In genomic region chr6:120294785-120295133, GRCm38 (mm10) we compare ENCODE assay signal across 10 mouse cellular contexts. TPM values are rescaled to one million over a fixed set of nuclear protein-coding genes. Genes with fewer than 3 reads are reported as not detected.
DNase-seq lines count a peak whose midpoint lies in the region; ATAC-seq and TF ChIP-seq lines count a peak whose summit lies in the region.
"Had no signal": no experiment of that assay in that cellular context is flagged by ENCODE, and none has a peak within 500 bp of the region (broad histone marks: within the 10 kb centered on the region; RNA-seq: fewer than 3 reads in every experiment).

No protein-coding gene starts in this region.

- peak; percentile 90 for DNase-seq in heart, adult 11 months
- no peak for DNase-seq in heart, adult 9 months (ENCODE audit: low spot score in 2 of 2)
- DNase-seq in ES-E14 (ENCODE audit: low read depth, low spot score) = peak; percentile 90
- peak; percentile 76 to 77 for DNase-seq in lung, adult 18-20 months

- WGBS in forebrain, embryonic 12.5 days = 2% methylated on average over 16 of the region's 16 CpGs
- under 1% methylated on average over 12 of the region's 16 CpGs for WGBS in kidney, embryonic 14.5 days
- 2% methylated on average over 16 of the region's 16 CpGs for WGBS in small intestine, adult 2 months

- peak overlapping the region; percentile 91 to 94 for H3K4me3 ChIP-seq in ES-E14 (ENCODE audit: insufficient read depth in 1 of 2, low read depth in 1 of 2, low read length in 2 of 2, poor library complexity in 1 of 2, severe bottlenecking in 1 of 2)
- H3K4me3 ChIP-seq in forebrain, embryonic 12.5 days (replicated peaks) = peak overlapping the region; percentile 69
- H3K4me3 ChIP-seq in kidney, embryonic 14.5 days (ENCODE audit: low read length) = peak overlapping the region; percentile 70
- peak overlapping the region; percentile 80 for H3K4me3 ChIP-seq in small intestine, adult 2 months (ENCODE audit: low read depth, low read length)

- H3K4me1 ChIP-seq in ES-E14 (ENCODE audit: control insufficient read depth in 2 of 2, insufficient read depth in 2 of 2, low read length in 2 of 2, poor library complexity in 1 of 2) = peaks cover 8 to 11% of the 10 kb centered on the region in 2 experiments
- peaks cover 12% of the 10 kb centered on the region for H3K4me1 ChIP-seq in forebrain, embryonic 12.5 days
- no peaks in the 10 kb centered on the region for H3K4me1 ChIP-seq in kidney, embryonic 14.5 days (ENCODE audit: control insufficient read depth, insufficient read depth, low read length)
- H3K4me1 ChIP-seq in small intestine, adult 2 months (ENCODE audit: control insufficient read depth, insufficient read depth, insufficient read length, low read length) = peaks cover 5% of the 10 kb centered on the region; the same call in 1 of the 2 replicates

- H3K4me2 ChIP-seq in forebrain, embryonic 12.5 days = peak overlapping the region; percentile 99
- H3K4me2 ChIP-seq in kidney, embryonic 14.5 days (replicated peaks; ENCODE audit: low read depth, low read length) = peak overlapping the region; percentile 98

- no peaks in the 10 kb centered on the region for H3K9me3 ChIP-seq in ES-E14 (ENCODE audit: control insufficient read depth, insufficient read depth, low read depth, low read length)
- H3K9me3 ChIP-seq in forebrain, embryonic 12.5 days = no peaks in the 10 kb centered on the region
- H3K9me3 ChIP-seq in kidney, embryonic 14.5 days (ENCODE audit: control insufficient read depth, low read length) = no peaks in the 10 kb centered on the region

- peak; percentile 86; the same call in 1 of the 2 replicates for TF ChIP-seq POLR2A in small intestine, adult 2 months (IDR thresholded peaks at IDR 0.05; ENCODE audit: low read depth, low read length)

- H3K27ac ChIP-seq in ES-E14 (ENCODE audit: insufficient read depth, low read depth, low read length, poor library complexity, severe bottlenecking) = peak overlapping the region; percentile 81
- no peak overlapping the region for H3K27ac ChIP-seq in forebrain, embryonic 12.5 days
- H3K27ac ChIP-seq in kidney, embryonic 14.5 days (ENCODE audit: low read depth, low read length) = peak overlapping the region; percentile 55
- H3K27ac ChIP-seq in small intestine, adult 2 months (ENCODE audit: insufficient read depth, low read depth, low read length) = no peak overlapping the region

- peak overlapping the region; percentile 98 for H3K9ac ChIP-seq in ES-E14 (ENCODE audit: insufficient read depth, low read depth, low read length, poor library complexity, severe bottlenecking)
- peak overlapping the region; percentile 55 for H3K9ac ChIP-seq in forebrain, embryonic 12.5 days
- H3K9ac ChIP-seq in kidney, embryonic 14.5 days (ENCODE audit: low read depth, low read length) = peak overlapping the region; percentile 72

- no peak for TF ChIP-seq CTCF in small intestine, adult 2 months (IDR thresholded peaks at IDR 0.05; ENCODE audit: extremely low read depth, insufficient read length, insufficient replicate concordance, low read depth, low read length)

- H3K27me3 ChIP-seq in forebrain, embryonic 12.5 days = peaks cover 50% of the 10 kb centered on the region
- peaks cover 7% of the 10 kb centered on the region for H3K27me3 ChIP-seq in kidney, embryonic 14.5 days (ENCODE audit: control insufficient read depth, insufficient read depth, low read length)
- no peaks in the 10 kb centered on the region; the same call in 1 of the 2 replicates for H3K27me3 ChIP-seq in small intestine, adult 2 months (ENCODE audit: control insufficient read depth, insufficient read depth, low read length)

- peak; percentile 53 for ATAC-seq in forebrain, embryonic 12.5 days (ENCODE audit: low FRiP score)
- peak; percentile 87 for ATAC-seq in kidney, embryonic 14.5 days (ENCODE audit: low FRiP score, low TSS enrichment)
- no peak for ATAC-seq in erythroid progenitor cell, adult 5-6 weeks (replicated peaks; ENCODE audit: low FRiP score, poor library complexity, severe bottlenecking)
- ATAC-seq: Patski had no signal

- in situ Hi-C loops in ES-E14 (cut with MboI; ENCODE audit: low sequenced_read_pairs in 2 of 2, unreplicated experiment in 2 of 2) = loop anchor here in 1 of 2 experiments (5.0 kb wide), 1 partner anchor 72 kb away; no protein-coding TSS in a partner anchor

- H3K36me3 ChIP-seq in ES-E14 (ENCODE audit: control insufficient read depth, insufficient read depth, low read length, poor library complexity, severe bottlenecking) = no peaks in the 10 kb centered on the region; the same call in 1 of the 2 replicates
- H3K36me3 ChIP-seq in forebrain, embryonic 12.5 days (replicated peaks) = no peaks in the 10 kb centered on the region
- no peaks in the 10 kb centered on the region for H3K36me3 ChIP-seq in kidney, embryonic 14.5 days (ENCODE audit: control insufficient read depth, insufficient read depth, low read length)
- H3K36me3 ChIP-seq in small intestine, adult 2 months (ENCODE audit: control insufficient read depth, insufficient read depth, low read length) = no peaks in the 10 kb centered on the region

TF ChIP-seq in ES-E14, 5 proteins besides CTCF, POLR2A, EP300 and RAD21:
- no peak for TF ChIP-seq MAFK (IDR thresholded peaks at IDR 0.05; ENCODE audit: insufficient read depth, low read depth, low read length)
TF ChIP-seq in ES-E14: peak in this region for 0.

RNA-seq across cellular contexts. Expression of gene B4galnt3, which starts 0.4 kb away (rescaled TPM):
- total RNA-seq in ES-E14 (2012; rRNA removed) = 34.1 and 64.9 TPM in 2 replicates
- polyA plus RNA-seq in forebrain, embryonic 12.5 days (2016; fragmentation: Nextera tagmentation; extraction: Ambion mirVana) = 0.22 and 0.41 TPM in 2 replicates
- polyA plus RNA-seq in kidney, embryonic 14.5 days (2014; fragmentation: Nextera tagmentation; extraction: Ambion mirVana) = 0.45 and 1.1 TPM in 2 replicates
- polyA plus RNA-seq in small intestine, adult 2 months (2012; rRNA removed) = 12.2 and 15.8 TPM in 2 replicates
- total RNA-seq in erythroid progenitor cell, adult 5-6 weeks (2015; ENCODE audit: low replicate concordance) = 0.42 TPM in 1 of 2 replicates, not detected in the other
- total RNA-seq in erythroid progenitor cell, adult 5-6 weeks (2017; ENCODE audit: low replicate concordance) = 1.0 and 1.9 TPM in 2 replicates

RNA-seq across cellular contexts. Expression of gene D330020A13Rik, which starts 0.6 kb away (rescaled TPM):
- 4.4 and 9.8 TPM in 2 replicates for total RNA-seq in ES-E14 (2012; rRNA removed)
- polyA plus RNA-seq in forebrain, embryonic 12.5 days (2016; fragmentation: Nextera tagmentation; extraction: Ambion mirVana) = 0.28 TPM in 1 of 2 replicates, not detected in the other
- polyA plus RNA-seq in kidney, embryonic 14.5 days (2014; fragmentation: Nextera tagmentation; extraction: Ambion mirVana) = 0.22 and 0.49 TPM in 2 replicates
- polyA plus RNA-seq in small intestine, adult 2 months (2012; rRNA removed) = 0.29 TPM in 1 of 2 replicates, not detected in the other
- not detected in 2 replicates for total RNA-seq in erythroid progenitor cell, adult 5-6 weeks (2015; ENCODE audit: low replicate concordance)
- total RNA-seq in erythroid progenitor cell, adult 5-6 weeks (2017; ENCODE audit: low replicate concordance) = not detected in 2 replicates
- total RNA-seq: layer of hippocampus, postnatal 36 days had no signal

Comparison
In these comparisons a context has a peak if more than half of its experiments do, and no peak if none do; other contexts are left out.
1. DNase-seq: peak in heart, adult 11 months (single experiment), ES-E14 (single experiment) and lung, adult 18-20 months (2 of 2); none in heart, adult 9 months (0 of 2).
2. H3K27ac ChIP-seq: peak in ES-E14 (single experiment) and kidney, embryonic 14.5 days (single experiment); none in forebrain, embryonic 12.5 days (single experiment) and small intestine, adult 2 months (single experiment).
3. Peak in every context shown above with its lines, with median percentiles within 50 percentile points of each other: H3K4me3 ChIP-seq and H3K9ac ChIP-seq.